Mouse (Mus musculus) megakaryocyte, embryonic 14.5 days (primary cell): ENCODE data around the gene Ctso. TPM values are rescaled to one million over a fixed set of nuclear protein-coding genes. Genes with fewer than 3 reads are reported as not detected.

ENCODE experiments used
- H3K27me3 ChIP-seq: replicated peaks from 2 replicates; pipeline ENCODE3; 2012; ENCODE audit warnings: inconsistent platforms
- H3K36me3 ChIP-seq: replicated peaks from 2 replicates; pipeline ENCODE3; 2012; ENCODE audit warnings: low read length, inconsistent platforms, mixed read lengths
- H3K4me1 ChIP-seq: 2 replicates; pipeline ENCODE4 v1.6.1; 2012; ENCODE audit warnings: inconsistent platforms
- H3K4me3 ChIP-seq: replicated peaks from 2 replicates; pipeline ENCODE3; 2012; ENCODE audit warnings: moderate library complexity, mild to moderate bottlenecking, inconsistent platforms
- H3K9me3 ChIP-seq: 2 replicates; pipeline ENCODE4 v1.6.1; 2012; ENCODE audit warnings: inconsistent platforms
- FLI1 ChIP-seq: IDR thresholded peaks from 2 replicates; pipeline ENCODE4 v1.6.1; 2012; ENCODE audit warnings: low read length, inconsistent platforms, mixed read lengths
- GATA1 ChIP-seq: IDR thresholded peaks from 3 replicates; pipeline ENCODE4 v1.6.1; 2012; ENCODE audit warnings: mixed read lengths, low read length, inconsistent platforms, borderline replicate concordance
- polyA plus RNA-seq: library from polyadenylated mRNA; stranded (reverse); fragments of >175 nt; gene quantifications from 2 replicates; pipeline ENCODE4 v1.2.3, GENCODE M21; 2012; ENCODE audit warnings: low replicate concordance; ENCODE audit not compliant: insufficient read depth

The Ctso gene
- polyA plus RNA-seq, 1 experiment: 3.7 TPM

- H3K36me3 ChIP-seq: peaks cover 29% of the 10 kb centered on the region
- no peak overlapping the region for H3K4me3 ChIP-seq
- TF ChIP-seq FLI1 (no peak), GATA1 (no peak)
- H3K4me1 ChIP-seq: peaks cover 14% of the 10 kb centered on the region
- H3K9me3 ChIP-seq: no peaks in the 10 kb centered on the region
- no peaks in the 10 kb centered on the region for H3K27me3 ChIP-seq
Observed at GRCm38 (mm10) chr3:81949048-81949447, 16.6 kb downstream of the Ctso start.

GRCm38 (mm10) chr3:81951785-81952184 is 19.4 kb downstream of the Ctso start:
- Histone ChIP-seq H3K9me3 (no peaks in the 10 kb centered on the region), H3K4me3 (no peak overlapping the region), H3K36me3 (peaks cover 26% of the 10 kb centered on the region), H3K27me3 (no peaks in the 10 kb centered on the region), H3K4me1 (peaks cover 14% of the 10 kb centered on the region)
- no peak for TF ChIP-seq GATA1
- TF ChIP-seq FLI1: no peak

GRCm38 (mm10) chr3:81957484-81957883 is 25.1 kb downstream of the Ctso start:
- peaks cover 12% of the 10 kb centered on the region for H3K36me3 ChIP-seq
- no peak for TF ChIP-seq GATA1
- TF ChIP-seq FLI1: no peak
- H3K27me3 ChIP-seq: no peaks in the 10 kb centered on the region
- peaks cover 4% of the 10 kb centered on the region for H3K4me1 ChIP-seq
- no peaks in the 10 kb centered on the region for H3K9me3 ChIP-seq
- no peak overlapping the region for H3K4me3 ChIP-seq

GRCm38 (mm10) chr3:81961336-81961735 is 28.9 kb downstream of the Ctso start:
- H3K27me3 ChIP-seq: no peaks in the 10 kb centered on the region
- peaks cover 4% of the 10 kb centered on the region for H3K4me1 ChIP-seq
- no peak for TF ChIP-seq GATA1
- no peak overlapping the region for H3K4me3 ChIP-seq
- H3K36me3 ChIP-seq: no peaks in the 10 kb centered on the region
- H3K9me3 ChIP-seq: no peaks in the 10 kb centered on the region

- H3K4me3 ChIP-seq: no peak overlapping the region
- H3K4me1 ChIP-seq: peaks cover 4% of the 10 kb centered on the region
- H3K27me3 ChIP-seq: no peaks in the 10 kb centered on the region
- no peaks in the 10 kb centered on the region for H3K36me3 ChIP-seq
- no peaks in the 10 kb centered on the region for H3K9me3 ChIP-seq
- TF ChIP-seq GATA1: no peak
- TF ChIP-seq FLI1: no peak
Observed at GRCm38 (mm10) chr3:81963768-81964167, 31.4 kb downstream of the Ctso start.

GRCm38 (mm10) chr3:81964596-81964995 is 32.2 kb downstream of the Ctso start:
- no peak overlapping the region for H3K4me3 ChIP-seq
- no peaks in the 10 kb centered on the region for H3K27me3 ChIP-seq
- peaks cover 4% of the 10 kb centered on the region for H3K4me1 ChIP-seq
- no peaks in the 10 kb centered on the region for H3K9me3 ChIP-seq
- TF ChIP-seq GATA1: no peak
- TF ChIP-seq FLI1: no peak
- no peaks in the 10 kb centered on the region for H3K36me3 ChIP-seq

GRCm38 (mm10) chr3:81975607-81976006 is 43.2 kb downstream of the Ctso start:
- H3K27me3 ChIP-seq: peaks cover 2% of the 10 kb centered on the region
- peaks cover 15% of the 10 kb centered on the region for H3K4me1 ChIP-seq
- no peak for TF ChIP-seq FLI1
- no peak for TF ChIP-seq GATA1
- H3K36me3 ChIP-seq: no peaks in the 10 kb centered on the region
- H3K4me3 ChIP-seq: no peak overlapping the region
- H3K9me3 ChIP-seq: no peaks in the 10 kb centered on the region

GRCm38 (mm10) chr3:81976102-81976501 is 43.7 kb downstream of the Ctso start, which contains the start of gene Tdo2:
Tdo2 (minus strand) TSS chr3:81976202.
- no peaks in the 10 kb centered on the region for H3K36me3 ChIP-seq
- H3K4me3 ChIP-seq: no peak within 1 kb of the TSS
- H3K4me1 ChIP-seq: peaks cover 15% of the 10 kb centered on the region
- H3K27me3 ChIP-seq: no peaks in the 10 kb centered on the region
- TF ChIP-seq GATA1 (no peak), FLI1 (no peak)
- H3K9me3 ChIP-seq: no peaks in the 10 kb centered on the region

- no peak for TF ChIP-seq GATA1
- no peaks in the 10 kb centered on the region for H3K36me3 ChIP-seq
- no peaks in the 10 kb centered on the region for H3K27me3 ChIP-seq
- no peaks in the 10 kb centered on the region for H3K9me3 ChIP-seq
- H3K4me1 ChIP-seq: peaks cover 5% of the 10 kb centered on the region; the same call in 1 of the 2 replicates
- no peak overlapping the region for H3K4me3 ChIP-seq
Observed at GRCm38 (mm10) chr3:81981576-81981975, 49.2 kb downstream of the Ctso start.

GRCm38 (mm10) chr3:81981990-81982389 is 49.6 kb downstream of the Ctso start, which contains the start of gene Asic5:
Asic5 (plus strand) TSS chr3:81982290.
- Histone ChIP-seq H3K4me3 (no peak within 1 kb of the TSS), H3K36me3 (no peaks in the 10 kb centered on the region), H3K27me3 (no peaks in the 10 kb centered on the region), H3K9me3 (no peaks in the 10 kb centered on the region), H3K4me1 (peaks cover 6% of the 10 kb centered on the region; the same call in 1 of the 2 replicates)
- no peak for TF ChIP-seq FLI1

GRCm38 (mm10) chr3:81983120-81983895 is 50.9 kb downstream of the Ctso start:
- Histone ChIP-seq H3K36me3 (peaks cover 2% of the 10 kb centered on the region), H3K27me3 (no peaks in the 10 kb centered on the region), H3K4me1 (peaks cover 13% of the 10 kb centered on the region; the same call in 1 of the 2 replicates), H3K4me3 (no peak overlapping the region), H3K9me3 (0 out of 2 replicates have a peak, but pooled peaks cover under 1% of the 10 kb centered on the region)
- no peak for TF ChIP-seq GATA1
- TF ChIP-seq FLI1: no peak
